Mouse (Mus musculus) adrenal gland, postnatal 36 days (tissue): ENCODE results near the gene Plscr5. TPM values are rescaled to one million over a fixed set of nuclear protein-coding genes. Genes with fewer than 3 reads are reported as not detected.

Experiments used
- DNase-seq, 2 experiments: peaks; one replicate each; pipeline ENCODE4 v3.0.0; 2021; ENCODE audit warnings: mixed read lengths in 1 of 2
- total RNA-seq, 2 experiments: library from RNA; stranded (reverse); gene quantifications; 2 replicates each; pipeline ENCODE4 v1.2.3; 2021

Plscr5 gene
- total RNA-seq, 2 experiments from 2014 or later: not detected

DNA sequence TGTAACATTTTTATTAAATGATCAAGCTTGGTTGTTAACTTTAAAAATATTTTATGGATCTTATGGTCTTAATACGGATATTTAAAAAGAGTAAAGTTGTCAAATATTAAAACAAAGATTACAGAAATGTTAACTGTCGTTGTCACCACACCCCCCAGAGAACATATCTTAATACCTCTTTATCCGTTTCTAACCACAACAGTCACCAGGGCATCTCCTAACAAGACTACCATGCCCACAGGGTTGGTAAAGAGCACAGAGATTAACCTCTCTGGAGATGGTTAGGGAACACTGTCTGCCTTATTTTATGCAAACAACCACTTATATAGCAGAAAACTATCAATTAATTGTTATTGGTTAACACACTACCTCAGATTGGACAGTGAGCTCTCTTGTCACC is 34.1 kb downstream of the Plscr5 start:
- DNase-seq: no peak

DNA sequence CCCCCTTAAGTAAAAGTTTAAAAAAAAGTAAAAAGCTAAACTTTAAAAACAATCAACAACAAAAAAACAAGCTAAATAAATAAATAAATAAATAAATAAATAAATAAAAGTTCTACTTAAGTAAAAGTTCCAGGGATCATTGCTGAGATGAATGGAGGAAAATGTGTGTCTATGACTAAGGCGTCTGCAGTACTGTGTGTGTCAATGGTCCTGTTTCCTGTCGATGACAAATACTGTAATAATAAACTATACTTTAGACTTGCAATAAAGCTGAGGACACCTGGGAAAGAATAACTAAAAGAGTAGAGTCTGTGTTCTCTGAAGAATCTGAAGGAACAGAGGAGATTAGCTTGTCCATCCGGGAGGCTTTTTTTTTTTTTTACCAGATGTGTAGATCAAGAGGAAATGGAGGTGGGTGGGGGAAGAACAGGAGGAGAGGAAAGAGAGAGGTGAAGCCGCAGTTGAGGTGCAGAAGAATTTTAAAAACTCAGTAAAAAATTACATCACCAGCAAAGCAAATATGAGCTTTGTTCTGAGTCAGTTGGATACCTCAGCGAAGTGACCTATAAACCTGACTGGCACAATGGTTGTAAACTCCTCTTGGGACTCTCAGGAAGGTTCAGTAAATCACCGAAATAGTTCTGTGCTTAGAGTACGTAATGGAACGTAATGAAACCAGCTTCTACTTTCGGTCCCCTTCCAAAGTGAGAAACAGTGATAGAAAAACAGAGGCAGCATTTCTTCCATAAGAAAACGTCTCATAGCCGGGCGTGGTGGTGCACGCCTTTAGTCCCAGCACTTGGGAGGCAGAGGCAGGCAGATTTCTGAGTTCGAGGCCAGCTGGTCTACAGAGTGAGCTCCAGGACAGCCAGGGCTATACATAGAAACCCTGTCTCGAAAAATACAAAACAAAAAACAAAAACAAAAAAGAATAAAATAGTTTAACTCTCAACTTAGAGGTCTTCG is 36.4 kb downstream of the Plscr5 start:
- DNase-seq: no peak

DNA sequence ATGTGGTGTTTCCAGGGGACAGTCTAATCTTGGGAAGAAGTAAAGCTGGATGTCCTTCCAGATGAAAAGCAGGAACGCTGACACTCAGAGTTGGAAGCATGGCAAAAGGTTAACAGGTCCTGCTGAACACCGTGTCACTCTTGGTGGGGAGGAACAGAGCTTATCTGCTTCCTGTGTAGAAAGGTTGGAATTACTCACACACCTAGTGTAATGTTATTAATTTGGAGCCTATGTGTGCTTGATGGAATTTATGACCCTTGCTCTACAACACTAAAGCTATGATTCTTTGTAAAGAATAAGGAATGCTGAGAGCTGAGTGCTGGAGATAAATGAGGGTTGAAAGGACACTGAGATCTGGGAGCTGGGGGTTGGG is 37.1 kb downstream of the Plscr5 start:
- no peak for DNase-seq

DNA sequence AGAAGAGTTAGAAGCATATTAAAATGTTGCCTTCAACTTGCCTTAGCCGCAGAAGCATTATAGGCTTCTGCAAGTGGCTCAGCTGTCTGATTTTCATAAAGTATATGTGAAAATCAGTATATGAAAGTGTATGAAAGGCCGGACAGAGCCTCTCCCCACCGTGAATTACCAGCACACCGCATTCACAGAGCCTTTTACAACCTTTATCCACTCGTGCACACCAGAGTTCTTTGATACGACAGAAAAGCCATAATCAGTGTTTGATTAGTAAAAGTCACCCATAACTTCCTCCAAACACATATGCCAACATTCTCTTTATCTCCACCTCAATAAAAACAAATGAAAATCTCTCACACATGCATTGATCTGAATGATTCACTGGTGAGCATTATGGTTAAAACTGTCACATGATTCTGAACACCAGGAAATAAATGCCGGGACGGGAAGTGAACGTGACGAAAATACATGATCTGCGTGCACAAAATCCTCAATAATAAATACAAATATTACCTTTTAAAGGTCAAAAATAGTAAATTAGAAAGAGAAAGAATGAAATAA is 42.2 kb downstream of the Plscr5 start:
- no peak for DNase-seq

DNA sequence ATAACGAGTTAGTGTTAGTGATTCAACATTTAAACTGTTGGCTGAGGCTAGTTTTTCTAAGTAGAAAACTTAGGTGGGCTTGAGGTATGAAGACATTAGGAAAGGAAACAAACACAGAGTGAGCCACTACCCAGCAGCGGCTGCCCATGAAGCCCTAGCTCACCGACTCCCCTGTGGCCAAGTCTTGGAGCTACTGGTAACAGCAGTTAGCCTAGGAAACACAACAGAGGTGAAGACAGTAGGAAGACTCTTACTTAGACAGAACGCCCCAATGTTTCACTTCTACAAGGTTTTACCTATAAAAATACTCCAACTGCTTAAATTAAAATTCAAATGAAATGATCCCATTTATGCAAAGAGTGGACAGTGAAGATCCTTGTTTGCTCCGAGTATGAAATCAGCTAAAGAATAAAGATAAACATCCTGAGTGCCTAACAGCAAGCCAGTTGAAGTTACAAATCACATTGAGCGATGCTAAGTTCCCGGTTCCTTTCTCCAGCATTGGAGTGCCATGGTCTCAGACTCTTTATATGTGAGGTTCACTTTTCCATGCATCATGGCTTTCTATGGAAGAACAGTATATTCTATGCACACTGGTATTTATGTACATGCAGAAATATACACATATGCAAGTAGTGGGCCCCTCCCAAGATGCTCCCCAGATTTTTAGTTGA is 56.2 kb downstream of the Plscr5 start:
- DNase-seq: no peak

DNA sequence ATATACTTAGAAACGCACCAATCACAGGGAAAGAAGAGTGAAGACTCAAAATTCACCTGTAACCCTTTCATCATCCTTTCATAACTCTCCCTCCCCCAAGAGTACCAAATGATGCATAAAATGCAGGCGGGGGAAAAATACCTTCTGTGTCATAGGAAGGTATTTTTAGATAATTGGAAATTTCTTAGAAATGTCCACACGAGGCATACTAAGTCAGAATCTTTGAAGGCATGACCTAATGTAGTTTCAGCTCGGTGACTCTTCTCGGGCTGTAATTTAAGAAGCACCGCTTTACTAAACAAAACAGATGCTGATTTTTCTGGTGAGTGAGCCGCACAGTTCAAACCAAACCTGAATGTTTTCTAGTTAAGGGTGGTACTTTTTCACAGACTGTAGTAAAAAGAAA is 56.7 kb downstream of the Plscr5 start, which contains the start of gene Plscr1:
Gene Plscr1, plus strand, starts transcription at position 304 of the 406 bp plus-strand sequence.
- no peak for DNase-seq

DNA sequence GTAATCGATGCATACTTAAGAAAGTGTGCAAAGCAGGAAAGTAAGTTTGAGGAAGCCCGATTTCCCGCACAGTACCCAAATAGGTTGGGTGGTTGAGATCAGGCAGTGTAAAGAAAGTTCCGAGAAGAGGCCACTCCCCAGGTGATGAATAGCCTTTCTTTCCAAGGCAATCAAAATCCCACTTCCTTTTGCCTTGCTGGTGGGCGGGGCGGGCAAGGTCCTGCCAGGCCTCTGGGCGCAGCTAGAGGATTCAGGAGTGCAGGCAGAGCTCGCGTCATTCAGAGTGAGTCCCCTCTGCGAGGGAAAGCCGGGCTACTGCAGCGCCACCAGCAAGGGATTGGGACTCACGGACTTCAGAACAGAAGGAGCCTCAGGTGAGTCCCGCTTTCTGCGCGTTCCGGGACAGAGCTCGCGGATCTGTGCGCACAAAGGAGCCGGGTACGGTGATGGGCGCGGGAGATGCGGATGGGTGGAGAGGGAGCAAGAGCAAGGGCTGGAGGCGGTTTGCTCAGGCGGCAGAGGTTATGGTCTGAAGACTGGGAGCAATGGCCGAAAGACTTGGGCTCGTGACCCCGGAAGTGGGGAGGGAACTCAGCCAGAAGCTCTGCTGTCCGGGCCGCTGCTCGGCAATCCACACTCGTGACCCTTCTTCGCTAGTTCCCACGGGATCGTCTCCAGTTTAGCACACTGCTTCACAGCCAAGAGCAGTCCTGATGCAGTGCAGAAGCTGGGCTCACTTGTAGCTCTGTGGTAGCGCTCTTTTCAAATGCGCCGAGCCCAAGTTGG is 57.4 kb downstream of the Plscr5 start:
- peak; percentile 83 to 88 for DNase-seq

DNA sequence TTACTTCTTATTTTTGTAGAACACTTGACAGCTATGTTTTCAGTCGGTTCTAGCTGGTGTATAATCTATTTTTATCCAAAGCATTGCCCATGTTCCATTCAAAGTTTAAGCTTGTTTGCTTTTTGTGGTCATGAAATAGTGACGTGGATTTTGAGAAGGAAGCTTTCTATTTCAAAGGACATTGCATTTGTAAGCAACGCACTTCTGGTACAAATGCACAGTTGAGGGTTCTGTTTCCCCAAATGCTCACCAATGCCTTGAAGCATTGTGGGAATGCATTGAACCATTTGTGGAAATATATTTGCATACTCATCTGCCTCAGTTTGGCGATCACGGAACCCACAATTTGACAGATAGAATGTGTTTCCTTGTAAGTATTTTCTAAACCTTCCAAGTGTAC is 60.0 kb downstream of the Plscr5 start:
- DNase-seq: no peak

DNA sequence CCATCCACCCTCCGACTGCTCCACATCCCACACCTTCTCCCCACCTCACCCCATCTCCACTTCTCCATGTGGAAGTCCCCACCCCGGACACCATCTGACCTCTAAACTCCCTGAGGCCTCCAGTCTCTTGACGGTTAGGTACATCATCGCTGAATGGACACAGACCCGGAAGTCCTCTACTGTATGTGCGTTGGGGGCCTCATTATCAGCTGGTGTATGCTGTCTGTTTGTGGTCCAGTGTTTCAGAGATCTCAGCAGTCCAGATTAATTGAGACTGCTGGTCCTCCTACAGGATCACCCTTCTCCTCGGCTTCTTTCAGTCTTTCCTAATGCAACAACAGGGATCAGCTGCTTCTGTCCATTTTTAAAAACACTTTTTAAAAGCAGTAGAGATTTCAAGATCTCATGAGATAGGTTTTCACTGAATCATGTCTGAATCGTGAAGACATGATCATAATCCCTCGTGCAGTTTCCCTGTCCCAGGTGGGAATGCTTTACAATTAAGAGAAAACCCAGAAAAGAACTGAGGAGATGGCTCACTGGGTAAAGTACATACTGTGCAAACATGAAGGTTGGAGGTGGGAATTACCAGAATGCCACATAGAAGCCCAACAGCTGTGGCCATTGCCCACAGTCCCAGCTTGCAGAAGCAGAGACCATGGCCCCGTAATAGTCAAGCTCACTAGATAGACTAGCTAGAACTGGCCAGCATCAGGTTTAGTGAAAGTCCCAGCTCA is 61.0 kb downstream of the Plscr5 start:
- no peak for DNase-seq

Other genes starting within 250 kb of the Plscr5 start
- gene Plscr1, start 56.8 kb downstream of the Plscr5 start, total RNA-seq: 10 to 100 TPM; 10.5 to 14.1 TPM
- gene Plscr2, start 82.7 kb downstream of the Plscr5 start, total RNA-seq: 10 to 100 TPM; 11.7 to 24.9 TPM
- gene 1700057G04Rik, start 116.4 kb downstream of the Plscr5 start, total RNA-seq: not detected